Mouse (Mus musculus): ENCODE data around the gene Olfr910.

Olfr910 gene

GRCm38 (mm10) chr9:38537549-38537948, at the start of gene Olfr910:
Gene Olfr910 (plus strand): TSS chr9:38537849.
- no peak for DNase-seq (ENCODE audit: low read depth, low spot score)

DNA sequence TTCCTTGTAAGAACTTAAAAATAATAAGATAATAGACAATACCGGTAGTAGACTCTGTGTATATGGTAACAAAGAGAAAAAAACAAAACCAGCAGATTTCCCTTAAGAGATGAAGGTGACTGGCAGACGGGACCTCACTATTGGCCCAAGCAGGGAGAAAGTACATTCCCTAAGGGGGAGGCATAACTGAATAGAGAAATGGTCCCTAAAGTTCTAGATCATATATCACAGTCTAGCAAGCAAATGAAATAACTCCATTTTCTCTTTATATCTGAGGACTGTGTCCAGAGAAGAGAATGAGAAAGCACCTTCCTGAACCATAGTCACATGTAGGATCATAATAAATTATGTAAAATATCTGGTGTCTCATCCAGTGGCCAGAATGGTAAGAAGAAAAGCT, 42.1 kb upstream of the Olfr910 start, which contains the start of gene Olfr907:
Olfr907 (plus strand) TSS at position 301 of the 400 bp plus-strand sequence.
- DNase-seq (ENCODE audit: low read depth, low spot score), result no peak

DNA sequence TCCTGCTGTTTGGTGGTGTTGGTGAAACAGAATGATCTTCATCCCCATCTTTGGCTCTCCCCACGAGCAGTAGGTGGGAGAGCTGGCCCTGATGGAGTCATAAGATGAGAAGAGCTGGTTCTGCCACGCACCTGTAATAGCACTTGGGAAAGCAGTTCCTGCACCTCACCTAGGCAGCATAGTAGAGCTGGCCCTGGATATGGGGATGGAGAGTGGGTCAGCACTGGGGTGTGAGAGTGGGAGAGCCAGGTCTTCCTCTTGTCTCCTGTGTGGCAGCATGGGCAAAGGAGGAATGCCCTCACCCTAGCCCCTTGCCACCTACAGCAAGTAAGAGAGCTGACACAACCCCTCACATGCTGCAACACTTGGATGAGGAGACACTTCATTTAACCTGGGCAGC, 25.3 kb upstream of the Olfr910 start:
- DNase-seq (ENCODE audit: low read depth, low spot score), result no peak

DNA sequence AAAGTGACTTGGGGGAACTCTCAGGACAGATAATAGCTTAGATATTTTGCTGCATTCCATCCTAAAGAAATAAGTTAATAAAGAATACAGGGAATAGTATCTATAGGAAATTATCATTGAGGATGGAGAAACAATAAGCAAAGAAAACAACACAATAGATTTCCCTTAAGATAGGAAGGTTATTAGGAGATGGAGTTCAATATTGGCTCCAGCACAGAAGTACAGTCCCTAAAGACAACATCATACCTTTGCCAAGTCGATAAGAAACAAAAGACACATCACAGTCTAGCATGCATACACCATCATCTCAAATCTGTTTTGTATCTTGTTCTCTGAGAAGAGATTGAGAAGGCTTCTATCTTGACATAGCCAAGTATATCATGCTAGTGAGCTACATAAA, 16.4 kb upstream of the Olfr910 start, which contains the start of gene Olfr911-ps1:
Olfr911-ps1 (plus strand) TSS at position 301 of the 400 bp plus-strand sequence.
- no peak for DNase-seq (ENCODE audit: low read depth, low spot score)

DNA sequence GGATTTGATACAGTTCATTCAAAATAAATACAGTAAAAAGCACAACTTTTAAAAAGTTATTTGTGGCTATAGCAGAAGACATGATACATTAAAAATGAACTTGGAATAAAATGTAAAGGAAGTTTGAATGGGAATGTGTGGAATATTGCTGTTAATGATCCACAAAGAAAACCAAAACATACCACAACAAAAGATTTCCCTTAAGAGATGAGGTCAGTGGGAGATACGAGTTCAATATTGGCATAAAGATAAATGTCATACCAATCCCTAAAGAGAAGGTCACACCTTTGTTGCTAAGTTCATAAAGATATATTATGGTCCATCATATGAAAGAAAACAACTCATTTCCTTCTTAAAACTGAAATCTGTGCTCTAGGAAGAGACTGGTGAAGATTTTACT, 42.2 kb downstream of the Olfr910 start, which contains the start of gene Olfr912:
Olfr912 (plus strand) TSS at position 301 of the 400 bp plus-strand sequence.
- no peak for DNase-seq (ENCODE audit: low read depth, low spot score)
